Mouse (Mus musculus) ES-Bruce4 (cell line): Measurements from ENCODE around the gene Cxcl2.

Experiments
- CTCF ChIP-seq: IDR thresholded peaks from one replicate; pipeline ENCODE4 v1.8.1; 2011; ENCODE audit warnings: low read depth, low read length
- POLR2A ChIP-seq: IDR thresholded peaks from one replicate; pipeline ENCODE4 v1.8.1; 2011; ENCODE audit warnings: low read length; ENCODE audit not compliant: insufficient read depth

- no peak for TF ChIP-seq CTCF
- no peak for TF ChIP-seq POLR2A
These were observed 31.3 kb upstream of the Cxcl2 start for GRCm38 (mm10) chr5:90872377-90872776.
